Mouse (Mus musculus) lung, postnatal 0 days (tissue): ENCODE measurements around the gene Dlg2.

Experiments
- CTCF ChIP-seq: IDR thresholded peaks from 2 replicates; pipeline ENCODE4 v1.5.1; 2016; ENCODE audit warnings: antibody characterized with exemption, mild to moderate bottlenecking
- EP300 ChIP-seq: IDR thresholded peaks from 2 replicates; pipeline ENCODE4 v1.6.1; 2016; ENCODE audit warnings: antibody characterized with exemption, mild to moderate bottlenecking, control low read depth

- no peak for TF ChIP-seq CTCF
- TF ChIP-seq EP300: no peak
These were observed 791.3 kb downstream of the Dlg2 start for GRCm38 (mm10) chr7:91267764-91268163.
